Mouse (Mus musculus): ENCODE results near the gene Usp42.

GRCm38 (mm10) chr5:143670740-143671415 lies 61.2 kb downstream of the Usp42 start:
- no peak for TF ChIP-seq CTCF (IDR thresholded peaks at IDR 0.05; ENCODE audit: insufficient read depth, low read depth, low read length)
- no peak for TF ChIP-seq POLR2A (IDR thresholded peaks at IDR 0.05; ENCODE audit: insufficient read depth, low read depth, low read length)

All from olfactory bulb, adult 2 months (tissue).